Mouse (Mus musculus) neural tube, postnatal 0 days (tissue): ENCODE data around the gene Olfr666. TPM values are rescaled to one million over a fixed set of nuclear protein-coding genes. Genes with fewer than 3 reads are reported as not detected.

Experiments used
- polyA plus RNA-seq: library from polyadenylated mRNA; unstranded; fragments of >200 nt; fragmentation: Nextera tagmentation; extraction: Ambion mirVana; gene quantifications from 2 replicates; pipeline ENCODE4 v1.2.1, GENCODE M21; 2015

Olfr666 gene
- polyA plus RNA-seq: not detected in 2 replicates

DNA sequence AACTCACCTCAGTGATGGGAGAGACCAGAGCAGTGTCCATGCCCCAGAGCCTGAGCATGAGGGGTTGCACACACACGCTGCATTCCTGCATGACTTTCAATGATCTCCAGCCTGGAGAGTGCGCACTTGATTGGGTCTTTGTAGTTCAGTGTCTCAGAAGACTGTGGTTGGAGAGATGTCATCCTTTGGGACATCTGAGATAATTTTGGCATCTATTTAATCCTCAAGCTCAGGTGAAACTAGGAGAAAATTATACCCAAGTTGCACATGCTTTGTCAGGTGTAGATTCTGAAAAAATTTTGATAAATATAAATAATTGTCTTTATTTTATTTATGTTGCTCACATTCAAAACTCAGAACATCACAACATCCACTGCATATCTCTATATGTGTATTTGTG, at the start of gene Olfr666:
TSS of gene Olfr666 (minus strand) at position 101 of the 400 bp plus-strand sequence.

DNA sequence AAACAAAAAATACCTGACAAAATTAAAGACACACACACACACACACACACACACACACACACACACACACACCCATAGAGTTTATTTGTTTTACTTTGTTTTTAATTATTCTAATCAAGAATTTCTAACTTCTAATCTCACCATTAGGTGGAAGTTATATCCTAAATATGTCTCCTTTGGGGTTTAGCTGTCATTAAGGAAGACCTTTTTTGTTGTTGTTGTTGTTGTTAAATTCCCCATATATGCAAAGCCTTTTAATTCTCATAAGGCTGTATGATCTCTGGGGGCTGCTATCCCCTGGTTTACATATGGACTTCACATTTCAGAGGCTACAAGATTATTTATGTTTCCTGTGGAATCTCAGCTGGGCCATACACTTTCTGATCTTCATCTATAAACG, 38.2 kb upstream of the Olfr666 start, which contains the start of gene Olfr669:
TSS of gene Olfr669 (plus strand) at position 301 of the 400 bp plus-strand sequence.

DNA sequence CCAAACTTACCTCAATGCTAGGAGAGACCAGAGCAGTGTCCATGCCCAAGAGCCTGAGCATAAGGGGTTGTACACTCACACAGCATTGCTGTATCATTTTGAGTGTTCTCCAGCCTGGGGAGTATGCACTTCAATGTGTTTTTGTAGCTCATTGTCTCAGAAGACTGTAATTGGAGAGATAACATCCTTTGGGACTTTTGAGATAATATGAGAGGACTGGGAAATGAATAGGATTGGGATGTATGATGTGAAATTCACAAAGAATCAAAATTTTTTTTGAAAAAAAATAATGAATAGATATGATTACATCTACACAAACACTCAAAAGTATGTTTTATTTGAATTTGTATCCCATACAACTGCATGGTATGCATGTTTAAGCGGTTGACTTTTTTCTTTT, 32.2 kb upstream of the Olfr666 start, which contains the start of gene Olfr668:
TSS of gene Olfr668 (minus strand) at position 101 of the 400 bp plus-strand sequence.

DNA sequence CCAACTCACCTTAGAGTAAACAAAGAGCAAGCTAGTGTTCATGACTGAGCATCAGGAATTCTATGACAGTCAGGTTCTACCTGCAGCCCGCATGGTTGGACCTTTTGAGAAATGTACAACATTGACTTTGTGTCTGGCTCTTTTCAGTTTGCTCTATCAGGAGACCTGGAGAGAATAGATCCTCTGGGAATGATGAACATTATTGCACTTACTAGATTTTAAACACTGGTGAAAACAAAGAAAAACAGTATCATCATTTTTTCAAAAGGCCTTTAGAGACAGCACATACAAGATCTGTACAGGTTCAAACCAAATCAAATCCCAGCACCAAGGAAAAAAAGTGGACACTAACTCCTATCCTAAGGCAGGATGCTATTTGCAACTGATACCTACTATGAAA, 25.6 kb upstream of the Olfr666 start, which contains the start of gene Olfr667:
TSS of gene Olfr667 (minus strand) at position 101 of the 400 bp plus-strand sequence.

DNA sequence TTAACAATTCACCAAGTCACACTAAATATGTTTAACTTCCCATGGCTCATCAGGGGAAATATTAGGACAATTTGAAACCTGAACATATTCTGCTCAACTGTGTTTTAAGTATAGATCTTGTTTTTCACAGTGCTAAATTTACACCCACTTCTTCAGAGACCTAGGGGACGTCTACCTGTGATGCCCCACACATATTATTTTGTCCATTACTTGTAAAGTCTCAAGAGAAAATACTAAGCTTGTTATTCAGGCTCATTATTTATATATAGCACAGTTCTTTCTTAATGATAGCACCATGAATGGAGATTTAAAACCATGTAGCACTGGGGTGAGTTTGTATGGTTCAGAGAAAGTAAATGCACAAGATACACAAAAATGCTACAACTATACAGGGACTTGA, 18.0 kb downstream of the Olfr666 start, which contains the start of gene Olfr665:
TSS of gene Olfr665 (plus strand) at position 301 of the 400 bp plus-strand sequence.

DNA sequence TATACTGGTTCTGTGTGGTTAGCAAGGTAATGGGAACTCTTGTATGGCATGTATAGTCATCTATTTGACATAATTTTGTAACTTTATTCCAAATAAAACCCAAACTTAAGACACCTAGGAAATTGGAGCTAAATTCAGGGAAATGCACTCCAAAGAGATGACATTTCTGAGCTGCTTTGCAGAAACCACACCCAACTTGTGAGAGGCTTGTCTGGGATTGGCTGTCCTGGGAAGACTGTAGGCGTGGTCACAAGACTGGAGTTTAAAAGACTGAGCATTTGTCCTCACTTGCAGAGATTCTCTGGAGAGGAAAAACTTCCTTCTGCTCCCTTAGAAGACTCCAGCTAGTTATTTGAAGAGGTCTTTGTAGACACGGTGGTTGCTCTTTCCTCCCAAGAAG, 39.0 kb downstream of the Olfr666 start, which contains the start of gene Usp17la:
TSS of gene Usp17la (plus strand) at position 301 of the 400 bp plus-strand sequence.

DNA sequence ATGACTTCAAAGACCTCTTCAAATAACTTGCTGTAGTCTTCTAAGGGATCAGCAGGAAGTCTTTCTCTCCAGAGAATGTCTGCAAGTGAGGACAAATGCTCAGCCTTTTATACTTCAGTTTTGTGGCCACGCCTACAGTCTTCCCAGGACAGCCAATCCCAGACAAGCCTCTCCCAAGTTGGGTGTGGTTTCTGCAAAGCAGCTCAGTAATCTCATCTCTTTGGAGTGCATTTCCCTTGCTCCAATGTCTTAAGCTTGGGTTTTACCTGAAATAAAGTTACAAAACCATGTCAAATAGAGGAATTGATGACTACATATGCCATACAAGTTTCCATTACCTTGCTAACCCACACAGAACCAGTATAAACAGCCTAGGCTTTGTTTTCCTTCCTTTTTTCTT, 53.2 kb downstream of the Olfr666 start, which contains the start of gene Usp17lb:
TSS of gene Usp17lb (minus strand) at position 101 of the 400 bp plus-strand sequence.

Other genes with a start within 250 kb of the Olfr666 start
- gene Olfr658, start 248.6 kb downstream of the Olfr666 start, polyA plus RNA-seq: 0.28 and 0.37 TPM in 2 replicates
- not detected in 2 replicates for gene Olfr659, start 229.2 kb downstream of the Olfr666 start, polyA plus RNA-seq
- gene Olfr661, start 209.5 kb downstream of the Olfr666 start, polyA plus RNA-seq: not detected in 2 replicates
- not detected in 2 replicates for gene Usp17le, start 118.5 kb downstream of the Olfr666 start, polyA plus RNA-seq
- not detected in 2 replicates for gene Usp17lb, start 53.3 kb downstream of the Olfr666 start, polyA plus RNA-seq
- not detected in 2 replicates for gene Usp17la, start 38.9 kb downstream of the Olfr666 start, polyA plus RNA-seq
- not detected in 2 replicates for gene Olfr665, start 17.9 kb downstream of the Olfr666 start, polyA plus RNA-seq
- gene Olfr667, start 25.5 kb upstream of the Olfr666 start, polyA plus RNA-seq: not detected in 2 replicates
- not detected in 2 replicates for gene Olfr668, start 32.1 kb upstream of the Olfr666 start, polyA plus RNA-seq
- gene Olfr669, start 38.3 kb upstream of the Olfr666 start, polyA plus RNA-seq: not detected in 2 replicates
- not detected in 2 replicates for gene Olfr670, start 66.7 kb upstream of the Olfr666 start, polyA plus RNA-seq
- gene Olfr671, start 83.2 kb upstream of the Olfr666 start, polyA plus RNA-seq: not detected in 2 replicates
- not detected in 2 replicates for gene Olfr672, start 106.1 kb upstream of the Olfr666 start, polyA plus RNA-seq
- not detected in 2 replicates for gene Olfr675, start 132.5 kb upstream of the Olfr666 start, polyA plus RNA-seq
- gene Olfr676, start 136.7 kb upstream of the Olfr666 start, polyA plus RNA-seq: not detected in 2 replicates
- not detected in 2 replicates for gene Olfr677, start 155.4 kb upstream of the Olfr666 start, polyA plus RNA-seq
- gene Olfr678, start 168.5 kb upstream of the Olfr666 start, polyA plus RNA-seq: not detected in 2 replicates
- not detected in 2 replicates for gene Olfr679, start 185.3 kb upstream of the Olfr666 start, polyA plus RNA-seq
- not detected in 2 replicates for gene Olfr680-ps1, start 196.9 kb upstream of the Olfr666 start, polyA plus RNA-seq
- not detected in 2 replicates for gene Olfr681, start 220.9 kb upstream of the Olfr666 start, polyA plus RNA-seq